Mouse (Mus musculus) ZHBTc4 (cell line): ENCODE measurements at regions not wholly inside any gene's neighbourhood (a gene's known extent, or its start where the extent isn't known, plus 50 kb on each side); places are given as distances from the start of the nearest gene placed in this dataset.

Source experiments
- DNase-seq: peaks from one replicate; pipeline ENCODE4 v3.0.0-alpha.2; 2011; ENCODE audit warnings: low read depth, low spot score

GRCm38 (mm10) chr11:40159161-40159560 lies 535.8 kb downstream of the Mat2b start:
- peak; percentile 66 for DNase-seq

- peak; percentile 39 for DNase-seq
Observed at GRCm38 (mm10) chr11:40149312-40149711, 545.7 kb downstream of the Mat2b start.

GRCm38 (mm10) chr11:40137803-40138202 lies 557.2 kb downstream of the Mat2b start:
- no peak for DNase-seq

GRCm38 (mm10) chr11:40102613-40103012 lies 592.4 kb downstream of the Mat2b start:
- no peak for DNase-seq

GRCm38 (mm10) chr11:40074317-40074716 lies 620.7 kb downstream of the Mat2b start:
- no peak for DNase-seq

GRCm38 (mm10) chr11:40050503-40050902 lies 644.5 kb downstream of the Mat2b start:
- DNase-seq: peak; percentile 79

GRCm38 (mm10) chr11:40027511-40027910 lies 667.5 kb downstream of the Mat2b start:
- DNase-seq: no peak

- DNase-seq: no peak
Observed at GRCm38 (mm10) chr11:39999483-39999882, 695.5 kb downstream of the Mat2b start.

GRCm38 (mm10) chr11:39998612-39999011 lies 696.4 kb downstream of the Mat2b start:
- no peak for DNase-seq

GRCm38 (mm10) chr11:39972585-39972984 lies 722.4 kb downstream of the Mat2b start:
- no peak for DNase-seq

- no peak for DNase-seq
Observed at GRCm38 (mm10) chr11:39963705-39964104, 731.3 kb downstream of the Mat2b start.

GRCm38 (mm10) chr11:39954426-39954825 lies 740.6 kb downstream of the Mat2b start:
- no peak for DNase-seq

GRCm38 (mm10) chr11:39944196-39944595 lies 750.8 kb downstream of the Mat2b start:
- no peak for DNase-seq

GRCm38 (mm10) chr11:39934216-39934615 lies 760.8 kb downstream of the Mat2b start:
- no peak for DNase-seq

GRCm38 (mm10) chr11:39923977-39924527 lies 771.0 kb downstream of the Mat2b start:
- no peak for DNase-seq

- DNase-seq: no peak
Observed at GRCm38 (mm10) chr11:39917716-39918347, 777.2 kb downstream of the Mat2b start.

- DNase-seq: no peak
Observed at GRCm38 (mm10) chr11:39899644-39900225, 795.3 kb downstream of the Mat2b start.

- no peak for DNase-seq
Observed at GRCm38 (mm10) chr11:39883305-39883704, 811.7 kb downstream of the Mat2b start.

GRCm38 (mm10) chr11:39868451-39868979 lies 826.5 kb downstream of the Mat2b start:
- DNase-seq: no peak
